Mouse (Mus musculus): ENCODE data around the gene Ccnl1. TPM values are rescaled to one million over a fixed set of nuclear protein-coding genes. Genes with fewer than 3 reads are reported as not detected.

The Ccnl1 gene
- 49.9 and 54.6 TPM in 2 replicates for polyA plus RNA-seq (2015; fragmentation: Nextera tagmentation; extraction: Ambion mirVana)

DNA sequence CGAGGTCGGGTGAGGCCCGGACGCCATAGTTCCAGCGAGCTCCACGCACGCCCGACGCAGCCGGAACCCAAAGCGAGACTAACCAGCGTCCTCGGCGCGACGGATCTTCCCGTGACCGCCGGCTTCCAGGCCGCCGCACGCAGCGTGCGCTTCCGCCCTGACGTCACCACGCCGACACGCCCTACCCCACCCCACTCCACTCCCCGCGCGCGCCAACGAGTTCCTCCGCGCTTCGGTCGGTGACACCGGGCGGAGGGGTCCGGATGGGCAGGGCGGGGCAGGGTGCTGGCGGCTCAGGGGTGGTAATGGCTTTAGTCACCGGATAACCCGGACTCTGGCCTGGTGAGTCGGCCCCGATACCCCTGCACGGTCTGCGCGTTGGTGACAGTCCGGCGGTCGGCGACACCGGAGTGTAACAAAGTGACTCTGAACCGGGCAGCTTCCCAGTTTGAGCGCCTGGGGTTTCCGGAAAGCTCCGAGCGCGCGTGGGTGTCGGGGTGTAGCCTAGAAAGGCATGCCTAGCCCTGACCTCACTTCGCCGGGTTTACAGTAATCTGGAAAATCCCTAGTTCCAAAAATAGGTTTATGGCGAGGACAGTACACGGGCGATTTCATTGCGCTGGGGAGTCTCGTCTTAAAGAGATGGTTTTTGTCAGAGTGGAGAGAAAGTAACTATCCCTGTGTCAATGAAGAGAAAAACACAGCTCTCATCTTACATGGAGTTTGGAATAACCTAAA lies at the start of gene Ccnl1:
Ccnl1 (minus strand) TSS at position 148 of the 738 bp plus-strand sequence.
- ATAC-seq (ENCODE audit: low read depth) (peak; percentile 91), DNase-seq (peak; percentile 93)
- Histone ChIP-seq H3K4me3 (replicated peaks) (peak within 1 kb of the TSS; percentile 99), H3K36me3 (peaks cover 30% of the 10 kb centered on the region), H3K9me3 (replicated peaks) (no peaks in the 10 kb centered on the region), H3K27me3 (no peaks in the 10 kb centered on the region), H3K9ac (peak within 1 kb of the TSS; percentile 100), H3K4me2 (peak within 1 kb of the TSS; percentile 86), H3K27ac (peak within 1 kb of the TSS; percentile 99), H3K4me1 (replicated peaks) (peaks cover 77% of the 10 kb centered on the region)
- under 1% methylated on average over 69 of the region's 70 CpGs for WGBS (ENCODE audit: insufficient replicate concordance)

- no peak overlapping the region for H3K27ac ChIP-seq
- 59% methylated on average over 4 of the region's 4 CpGs for WGBS (ENCODE audit: insufficient replicate concordance)
- H3K36me3 ChIP-seq: no peaks in the 10 kb centered on the region
- H3K27me3 ChIP-seq: no peaks in the 10 kb centered on the region
- no peaks in the 10 kb centered on the region for H3K4me1 ChIP-seq (replicated peaks)
- DNase-seq (no peak), ATAC-seq (ENCODE audit: low read depth) (no peak)
- no peak overlapping the region for H3K4me3 ChIP-seq (replicated peaks)
- no peak overlapping the region for H3K9ac ChIP-seq
- H3K4me2 ChIP-seq: no peak overlapping the region
- no peaks in the 10 kb centered on the region for H3K9me3 ChIP-seq (replicated peaks)
These were observed 46.9 kb upstream of the Ccnl1 start for GRCm38 (mm10) chr3:66004989-66005388.

GRCm38 (mm10) chr3:66004220-66004951 lies 46.3 kb upstream of the Ccnl1 start:
- ATAC-seq (ENCODE audit: low read depth): no peak
- Histone ChIP-seq H3K9me3 (replicated peaks) (no peaks in the 10 kb centered on the region), H3K36me3 (no peaks in the 10 kb centered on the region), H3K9ac (no peak overlapping the region), H3K4me1 (replicated peaks) (no peaks in the 10 kb centered on the region), H3K4me3 (replicated peaks) (no peak overlapping the region), H3K4me2 (no peak overlapping the region), H3K27me3 (no peaks in the 10 kb centered on the region), H3K27ac (no peak overlapping the region)
- 37% methylated on average over 7 of the region's 7 CpGs for WGBS (ENCODE audit: insufficient replicate concordance)
- no peak for DNase-seq

DNA sequence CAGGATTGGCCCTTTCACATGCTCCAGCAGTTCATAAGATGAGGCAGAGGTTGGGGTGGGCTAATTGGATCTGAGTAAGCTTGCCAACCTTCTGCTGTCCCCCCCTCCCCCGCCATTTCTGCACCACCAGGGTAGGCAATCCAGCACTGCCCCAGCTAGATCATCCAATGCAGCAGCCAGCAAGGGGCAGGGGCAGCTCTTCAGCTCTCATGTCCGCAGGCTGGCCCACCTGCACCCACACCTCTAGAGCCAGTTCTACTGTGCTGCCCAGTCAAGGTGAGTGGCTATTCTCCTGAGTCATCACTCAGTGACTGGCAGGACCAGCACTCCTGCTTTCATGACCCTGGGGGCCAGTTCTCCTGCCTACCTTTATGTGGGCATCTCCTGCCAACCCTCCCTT lies 42.4 kb upstream of the Ccnl1 start:
- ATAC-seq (ENCODE audit: low read depth) (no peak), DNase-seq (no peak)
- WGBS (ENCODE audit: insufficient replicate concordance): 68% methylated on average over 2 of the region's 2 CpGs
- Histone ChIP-seq H3K4me2 (no peak overlapping the region), H3K9ac (no peak overlapping the region), H3K27ac (no peak overlapping the region), H3K27me3 (no peaks in the 10 kb centered on the region), H3K4me1 (replicated peaks) (no peaks in the 10 kb centered on the region), H3K9me3 (replicated peaks) (no peaks in the 10 kb centered on the region), H3K4me3 (replicated peaks) (no peak overlapping the region), H3K36me3 (no peaks in the 10 kb centered on the region)

GRCm38 (mm10) chr3:65997360-65998008 lies 39.4 kb upstream of the Ccnl1 start:
- WGBS (ENCODE audit: insufficient replicate concordance): 35% methylated on average over 7 of the region's 7 CpGs
- Histone ChIP-seq H3K36me3 (no peaks in the 10 kb centered on the region), H3K4me1 (replicated peaks) (0 out of 2 replicates have a peak, but pooled peaks cover 5% of the 10 kb centered on the region), H3K4me2 (no peak overlapping the region), H3K9me3 (replicated peaks) (no peaks in the 10 kb centered on the region), H3K9ac (no peak overlapping the region), H3K4me3 (replicated peaks) (no peak overlapping the region), H3K27me3 (no peaks in the 10 kb centered on the region), H3K27ac (no peak overlapping the region)
- ATAC-seq (ENCODE audit: low read depth) (no peak), DNase-seq (no peak)

- Histone ChIP-seq H3K9ac (no peak overlapping the region), H3K9me3 (replicated peaks) (no peaks in the 10 kb centered on the region), H3K4me2 (no peak overlapping the region), H3K36me3 (no peaks in the 10 kb centered on the region), H3K4me3 (replicated peaks) (no peak overlapping the region), H3K27me3 (no peaks in the 10 kb centered on the region), H3K4me1 (replicated peaks) (0 out of 2 replicates have a peak, but pooled peaks cover 10% of the 10 kb centered on the region), H3K27ac (no peak overlapping the region)
- DNase-seq (no peak), ATAC-seq (ENCODE audit: low read depth) (no peak)
- 63% methylated on average over 11 of the region's 11 CpGs for WGBS (ENCODE audit: insufficient replicate concordance)
These were observed 34.6 kb upstream of the Ccnl1 start for GRCm38 (mm10) chr3:65992395-65993340.

- Histone ChIP-seq H3K36me3 (no peaks in the 10 kb centered on the region), H3K27ac (no peak overlapping the region), H3K9me3 (replicated peaks) (no peaks in the 10 kb centered on the region), H3K4me1 (replicated peaks) (0 out of 2 replicates have a peak, but pooled peaks cover 10% of the 10 kb centered on the region), H3K27me3 (no peaks in the 10 kb centered on the region), H3K4me2 (0 out of 2 replicates have a peak overlapping the region, but pooled peaks have one; percentile 23), H3K9ac (no peak overlapping the region), H3K4me3 (replicated peaks) (no peak overlapping the region)
- DNase-seq: no peak
- no peak for ATAC-seq (ENCODE audit: low read depth)
- WGBS (ENCODE audit: insufficient replicate concordance): 10% methylated on average over 3 of the region's 3 CpGs
These were observed 33.1 kb upstream of the Ccnl1 start for GRCm38 (mm10) chr3:65990957-65991646.

- H3K9ac ChIP-seq: no peak overlapping the region
- H3K36me3 ChIP-seq: no peaks in the 10 kb centered on the region
- H3K4me1 ChIP-seq (replicated peaks): 0 out of 2 replicates have a peak, but pooled peaks cover 10% of the 10 kb centered on the region
- H3K27ac ChIP-seq: no peak overlapping the region
- no peak overlapping the region for H3K4me3 ChIP-seq (replicated peaks)
- H3K27me3 ChIP-seq: no peaks in the 10 kb centered on the region
- whole genome bisulfite sequencing (ENCODE audit: insufficient replicate concordance): 77% methylated on average over 4 of the region's 4 CpGs
- ATAC-seq (ENCODE audit: low read depth) (no peak), DNase-seq (no peak)
- H3K9me3 ChIP-seq (replicated peaks): no peaks in the 10 kb centered on the region
- H3K4me2 ChIP-seq: 0 out of 2 replicates have a peak overlapping the region, but pooled peaks have one; percentile 23
These were observed 32.5 kb upstream of the Ccnl1 start for GRCm38 (mm10) chr3:65990524-65990923.

GRCm38 (mm10) chr3:65988711-65989495 lies 30.9 kb upstream of the Ccnl1 start:
- no peaks in the 10 kb centered on the region for H3K27me3 ChIP-seq
- H3K4me1 ChIP-seq (replicated peaks): 0 out of 2 replicates have a peak, but pooled peaks cover 5% of the 10 kb centered on the region
- H3K36me3 ChIP-seq: no peaks in the 10 kb centered on the region
- H3K4me2 ChIP-seq: no peak overlapping the region
- no peak overlapping the region for H3K9ac ChIP-seq
- H3K4me3 ChIP-seq (replicated peaks): no peak overlapping the region
- no peak for ATAC-seq (ENCODE audit: low read depth)
- DNase-seq: no peak
- 60% methylated on average over 8 of the region's 8 CpGs for WGBS (ENCODE audit: insufficient replicate concordance)
- H3K9me3 ChIP-seq (replicated peaks): no peaks in the 10 kb centered on the region
- H3K27ac ChIP-seq: no peak overlapping the region

Measured in liver, embryonic 13.5 days (tissue).